Mouse (Mus musculus): ENCODE data around the gene Zfp316.

DNA sequence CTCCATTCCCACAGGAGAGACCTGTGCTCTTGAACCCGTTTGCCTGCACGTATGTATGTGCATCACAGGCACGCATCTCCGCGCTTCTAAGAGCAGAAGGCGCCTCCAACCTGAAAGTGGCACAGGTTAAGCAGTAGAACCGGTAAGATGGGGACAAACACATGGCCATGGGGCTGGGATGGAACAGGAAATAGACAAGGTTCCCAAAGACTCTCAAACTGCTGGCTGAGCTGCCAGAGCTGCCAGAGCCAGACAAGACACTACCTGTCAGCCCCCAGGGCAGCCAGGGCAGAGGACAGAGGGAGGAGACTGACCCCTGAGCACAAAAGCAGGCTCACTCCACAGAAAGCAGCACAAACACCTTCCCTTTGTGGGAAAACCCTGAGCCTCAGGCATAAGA is 40.1 kb upstream of the Zfp316 start:
- TF ChIP-seq CTCF (IDR thresholded peaks at IDR 0.05; ENCODE audit: low read depth, low read length): no peak
- TF ChIP-seq POLR2A (IDR thresholded peaks at IDR 0.05; ENCODE audit: borderline replicate concordance, low read depth, low read length): no peak
